Mouse (Mus musculus): ENCODE measurements around the gene Tcf7l1. TPM values are rescaled to one million over a fixed set of nuclear protein-coding genes. Genes with fewer than 3 reads are reported as not detected.

The Tcf7l1 gene
- polyA plus RNA-seq, 1 experiment: 7.9 TPM

DNA sequence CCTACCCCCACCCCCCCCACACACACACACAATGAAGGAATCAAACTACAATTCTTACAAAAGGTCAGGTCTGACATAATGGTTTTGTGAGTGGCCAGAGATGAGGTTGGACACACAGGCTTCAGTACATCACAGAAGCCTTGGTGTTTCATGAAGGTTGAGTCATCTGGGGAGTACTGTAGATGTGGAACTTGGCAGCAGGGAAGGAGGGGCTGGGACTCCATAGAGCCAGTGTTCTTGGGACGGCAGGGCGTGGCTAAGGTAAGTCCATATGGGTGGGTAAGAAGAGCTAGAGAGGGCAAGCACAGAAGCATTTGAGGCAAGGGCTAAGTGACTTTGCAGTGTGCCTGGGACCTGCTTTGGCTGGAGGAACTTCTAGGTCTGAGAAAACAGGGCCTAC lies 185.0 kb downstream of the Tcf7l1 start:
- no peak overlapping the region for H3K4me3 ChIP-seq (ENCODE audit: insufficient read depth, low read depth, low read length)
- H3K4me1 ChIP-seq (ENCODE audit: control insufficient read depth, insufficient read depth, insufficient read length, low read length): no peaks in the 10 kb centered on the region

DNA sequence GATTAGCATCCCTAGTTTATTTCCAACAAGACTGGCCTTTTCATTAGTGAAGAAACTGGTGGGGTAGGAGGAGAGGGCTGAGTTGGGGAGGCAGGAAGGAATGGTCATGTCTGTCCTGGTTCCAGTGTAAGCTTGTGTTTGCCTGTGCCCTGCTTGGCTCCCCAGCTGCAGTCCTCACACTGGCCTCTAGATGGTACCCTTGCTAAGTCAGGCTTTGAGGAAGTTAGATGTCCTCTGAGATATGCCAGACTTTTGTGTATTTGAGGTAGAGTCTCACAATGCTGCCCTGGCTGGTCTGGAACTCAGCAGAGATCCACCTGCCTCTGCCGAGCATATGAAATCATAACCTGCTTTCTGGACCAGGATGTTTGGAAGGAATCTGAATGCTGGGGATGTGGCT lies 187.3 kb downstream of the Tcf7l1 start:
- H3K27ac ChIP-seq (replicated peaks; ENCODE audit: low read depth, low read length): no peak overlapping the region
- no peaks in the 10 kb centered on the region for H3K4me1 ChIP-seq (ENCODE audit: control insufficient read depth, insufficient read depth, insufficient read length, low read length)
- no peak overlapping the region for H3K4me3 ChIP-seq (ENCODE audit: insufficient read depth, low read depth, low read length)

More for the DNA sequence above, 185.0 kb downstream of the Tcf7l1 start:
- H3K27ac ChIP-seq (replicated peaks; ENCODE audit: low read depth, low read length): no peak overlapping the region

- Histone ChIP-seq H3K4me3 (ENCODE audit: insufficient read depth, low read depth, low read length) (no peak overlapping the region), H3K4me1 (ENCODE audit: control insufficient read depth, insufficient read depth, insufficient read length, low read length) (no peaks in the 10 kb centered on the region), H3K27ac (replicated peaks; ENCODE audit: low read depth, low read length) (no peak overlapping the region)
These were observed 188.3 kb downstream of the Tcf7l1 start for GRCm38 (mm10) chr6:72600771-72601170.

GRCm38 (mm10) chr6:72600216-72600615 lies 188.8 kb downstream of the Tcf7l1 start:
- Histone ChIP-seq H3K27ac (replicated peaks; ENCODE audit: low read depth, low read length) (peak overlapping the region; percentile 60; the same call in 1 of the 2 replicates), H3K4me1 (ENCODE audit: control insufficient read depth, insufficient read depth, insufficient read length, low read length) (no peaks in the 10 kb centered on the region), H3K4me3 (ENCODE audit: insufficient read depth, low read depth, low read length) (no peak overlapping the region)

DNA sequence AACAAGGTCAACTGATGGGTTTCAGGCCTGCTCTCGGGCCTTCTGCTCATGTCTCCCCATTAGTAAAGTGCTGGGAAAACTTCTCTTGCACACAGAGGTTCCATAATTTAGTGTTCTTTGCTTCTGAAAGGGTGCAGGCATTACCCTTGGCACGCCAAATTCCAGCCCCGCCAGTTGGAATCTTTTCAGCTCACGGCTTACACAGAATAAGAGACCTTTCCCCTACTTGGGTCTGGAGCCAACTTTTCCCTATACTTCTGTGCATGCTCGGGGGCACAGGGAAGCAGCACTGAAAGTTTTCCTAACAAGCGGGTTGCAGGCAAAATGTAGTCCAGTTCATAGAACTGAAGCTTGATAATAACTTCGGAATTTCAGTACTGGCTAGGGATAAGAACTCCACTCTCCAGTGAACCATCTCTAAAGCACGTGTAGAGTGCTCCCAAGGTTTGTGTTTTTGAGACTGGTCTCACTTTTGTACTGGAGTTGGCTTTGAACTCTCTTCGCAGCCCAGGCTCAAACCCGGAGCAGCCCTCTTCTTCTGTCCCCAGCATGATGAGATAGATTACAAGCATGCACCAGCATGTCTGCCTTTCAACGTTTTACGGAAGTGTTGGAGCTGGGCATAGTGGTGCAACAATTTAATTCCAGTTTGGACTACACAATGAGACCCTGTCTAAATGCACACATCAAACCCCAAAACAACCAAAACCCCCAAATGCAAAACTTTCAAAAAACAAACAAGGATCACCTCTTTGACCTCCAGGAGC lies 190.1 kb downstream of the Tcf7l1 start:
- Histone ChIP-seq H3K4me1 (ENCODE audit: control insufficient read depth, insufficient read depth, insufficient read length, low read length) (no peaks in the 10 kb centered on the region), H3K4me3 (ENCODE audit: insufficient read depth, low read depth, low read length) (peak overlapping the region; percentile 67), H3K27ac (replicated peaks; ENCODE audit: low read depth, low read length) (peak overlapping the region; percentile 80)

DNA sequence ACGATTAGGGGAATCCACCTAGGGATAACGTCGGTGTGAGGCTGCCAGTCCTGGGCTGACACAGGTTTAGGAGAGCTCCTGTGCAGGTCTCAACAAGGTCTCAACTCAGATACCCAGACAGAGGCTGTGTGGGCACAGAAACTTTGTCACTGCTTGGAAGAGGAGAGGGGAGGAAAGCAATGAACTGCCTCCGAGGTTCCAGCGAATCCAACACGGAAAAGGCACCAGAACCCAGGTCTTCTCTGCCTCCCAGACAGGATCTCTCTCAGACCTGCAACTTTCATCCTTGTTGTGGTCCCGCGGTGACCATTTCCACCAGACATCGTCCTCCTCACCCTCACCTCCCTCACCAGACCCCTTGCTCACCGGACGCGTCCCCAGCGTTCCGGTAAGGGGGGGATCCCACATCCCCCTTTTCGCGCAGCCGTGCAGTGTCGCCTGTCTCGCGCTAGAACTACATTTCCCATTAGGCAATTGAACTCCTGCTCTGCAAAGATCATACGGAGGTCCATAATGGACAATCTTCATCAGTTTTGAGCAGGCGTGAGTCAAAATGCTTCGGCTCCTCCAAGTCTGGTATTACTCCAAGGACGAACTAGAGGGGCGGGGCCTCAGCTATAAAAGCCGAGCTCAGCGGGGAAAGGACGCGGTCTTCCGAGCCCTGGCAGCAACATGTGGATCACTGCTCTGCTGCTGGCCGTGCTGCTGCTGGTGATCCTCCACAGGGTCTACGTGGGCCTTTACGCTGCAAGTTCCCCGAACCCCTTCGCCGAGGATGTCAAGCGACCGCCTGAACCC lies 190.9 kb downstream of the Tcf7l1 start, which contains the start of the genes Elmod3 and Retsat:
TSS of gene Elmod3 (minus strand) at position 458 of the 798 bp plus-strand sequence.
TSS of gene Retsat (plus strand) at position 520 of the 798 bp plus-strand sequence.
- Histone ChIP-seq H3K4me3 (ENCODE audit: insufficient read depth, low read depth, low read length) (peak within 1 kb of the TSS; percentile 87), H3K4me1 (ENCODE audit: control insufficient read depth, insufficient read depth, insufficient read length, low read length) (no peaks in the 10 kb centered on the region), H3K27ac (replicated peaks; ENCODE audit: low read depth, low read length) (peak within 1 kb of the TSS; percentile 80)

GRCm38 (mm10) chr6:72597083-72597874 lies 191.8 kb downstream of the Tcf7l1 start:
- peak overlapping the region; percentile 87 for H3K4me3 ChIP-seq (ENCODE audit: insufficient read depth, low read depth, low read length)
- H3K4me1 ChIP-seq (ENCODE audit: control insufficient read depth, insufficient read depth, insufficient read length, low read length): peaks cover 2% of the 10 kb centered on the region; the same call in 1 of the 2 replicates
- peak overlapping the region; percentile 76 for H3K27ac ChIP-seq (replicated peaks; ENCODE audit: low read depth, low read length)

DNA sequence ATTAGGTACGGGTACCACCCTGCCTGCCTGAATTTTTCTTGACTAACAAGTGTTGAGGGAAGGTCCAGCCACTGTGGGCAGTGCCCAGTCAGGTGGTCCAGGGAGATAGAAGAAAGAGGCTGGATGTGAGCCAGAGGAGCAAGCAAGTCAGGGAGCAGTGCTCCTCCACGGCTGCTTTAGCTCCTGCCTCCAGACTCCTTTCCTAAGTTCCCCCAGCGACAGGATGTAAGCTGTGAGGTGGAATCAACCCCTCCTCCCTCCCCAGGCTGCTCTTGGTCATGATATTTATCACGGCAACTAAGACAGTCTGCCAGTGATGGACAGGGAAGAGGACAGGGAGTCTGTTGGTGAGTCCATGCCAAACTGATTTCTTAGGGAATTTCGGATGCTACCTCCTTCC lies 195.1 kb downstream of the Tcf7l1 start:
- peak overlapping the region; percentile 67 for H3K27ac ChIP-seq (replicated peaks; ENCODE audit: low read depth, low read length)
- peaks cover 2% of the 10 kb centered on the region; the same call in 1 of the 2 replicates for H3K4me1 ChIP-seq (ENCODE audit: control insufficient read depth, insufficient read depth, insufficient read length, low read length)
- H3K4me3 ChIP-seq (ENCODE audit: insufficient read depth, low read depth, low read length): no peak overlapping the region

DNA sequence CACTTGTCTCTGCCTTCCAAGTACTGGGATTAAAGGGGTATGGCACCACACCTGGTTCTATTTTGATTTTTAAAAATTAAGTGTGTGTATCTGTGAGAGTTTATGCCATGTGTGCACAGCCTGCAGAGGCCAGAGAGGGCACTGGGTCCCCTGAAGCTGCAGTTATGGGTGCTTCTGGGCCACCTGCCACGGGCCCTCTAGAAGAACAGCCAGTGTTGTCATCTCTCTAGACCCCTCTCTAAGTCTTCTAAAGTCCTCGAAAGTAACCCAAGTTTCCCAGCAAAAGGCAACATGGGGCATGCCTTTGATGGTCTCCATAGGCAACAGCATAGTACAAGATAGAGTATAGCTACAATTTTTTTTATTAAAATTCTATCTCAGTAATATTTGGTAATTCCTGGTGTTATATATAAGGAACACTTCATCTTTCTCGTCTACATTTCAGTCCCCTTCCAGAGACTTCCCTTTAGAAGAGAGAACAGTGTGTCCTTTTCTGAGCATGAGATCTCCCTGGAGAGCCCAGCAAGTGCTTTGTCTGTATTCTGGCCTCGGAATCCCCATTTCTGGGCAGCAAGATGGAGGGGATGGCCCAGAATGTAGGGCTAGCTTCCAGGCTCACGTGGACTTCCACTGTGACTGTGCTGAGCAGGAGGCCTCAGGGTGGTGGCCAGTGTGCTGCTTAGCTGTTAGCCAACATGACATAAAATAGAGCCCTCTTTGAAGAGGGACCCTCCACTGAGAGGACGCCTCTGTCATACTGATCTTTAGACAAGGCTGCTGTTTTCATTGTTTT lies 195.8 kb downstream of the Tcf7l1 start:
- Histone ChIP-seq H3K27ac (replicated peaks; ENCODE audit: low read depth, low read length) (peak overlapping the region; percentile 67), H3K4me3 (ENCODE audit: insufficient read depth, low read depth, low read length) (no peak overlapping the region), H3K4me1 (ENCODE audit: control insufficient read depth, insufficient read depth, insufficient read length, low read length) (peaks cover 2% of the 10 kb centered on the region; the same call in 1 of the 2 replicates)

- H3K4me3 ChIP-seq (ENCODE audit: insufficient read depth, low read depth, low read length): no peak overlapping the region
These were observed 198.9 kb downstream of the Tcf7l1 start for GRCm38 (mm10) chr6:72590111-72590510.

GRCm38 (mm10) chr6:72588307-72588706 lies 200.7 kb downstream of the Tcf7l1 start:
- Histone ChIP-seq H3K4me1 (ENCODE audit: control insufficient read depth, insufficient read depth, insufficient read length, low read length) (peaks cover 10% of the 10 kb centered on the region; the same call in 1 of the 2 replicates), H3K27ac (replicated peaks; ENCODE audit: low read depth, low read length) (no peak overlapping the region), H3K4me3 (ENCODE audit: insufficient read depth, low read depth, low read length) (no peak overlapping the region)

More at GRCm38 (mm10) chr6:72590111-72590510, 198.9 kb downstream of the Tcf7l1 start:
- H3K4me1 ChIP-seq (ENCODE audit: control insufficient read depth, insufficient read depth, insufficient read length, low read length): peaks cover 2% of the 10 kb centered on the region; the same call in 1 of the 2 replicates
- H3K27ac ChIP-seq (replicated peaks; ENCODE audit: low read depth, low read length): no peak overlapping the region

GRCm38 (mm10) chr6:72586701-72587100 lies 202.4 kb downstream of the Tcf7l1 start:
- peaks cover 16% of the 10 kb centered on the region for H3K4me1 ChIP-seq (ENCODE audit: control insufficient read depth, insufficient read depth, insufficient read length, low read length)
- H3K4me3 ChIP-seq (ENCODE audit: insufficient read depth, low read depth, low read length): no peak overlapping the region
- peak overlapping the region; percentile 9 for H3K27ac ChIP-seq (replicated peaks; ENCODE audit: low read depth, low read length)

GRCm38 (mm10) chr6:72584154-72584553 lies 204.9 kb downstream of the Tcf7l1 start:
- Histone ChIP-seq H3K4me3 (ENCODE audit: insufficient read depth, low read depth, low read length) (no peak overlapping the region), H3K4me1 (ENCODE audit: control insufficient read depth, insufficient read depth, insufficient read length, low read length) (peaks cover 19% of the 10 kb centered on the region), H3K27ac (replicated peaks; ENCODE audit: low read depth, low read length) (peak overlapping the region; percentile 96)

DNA sequence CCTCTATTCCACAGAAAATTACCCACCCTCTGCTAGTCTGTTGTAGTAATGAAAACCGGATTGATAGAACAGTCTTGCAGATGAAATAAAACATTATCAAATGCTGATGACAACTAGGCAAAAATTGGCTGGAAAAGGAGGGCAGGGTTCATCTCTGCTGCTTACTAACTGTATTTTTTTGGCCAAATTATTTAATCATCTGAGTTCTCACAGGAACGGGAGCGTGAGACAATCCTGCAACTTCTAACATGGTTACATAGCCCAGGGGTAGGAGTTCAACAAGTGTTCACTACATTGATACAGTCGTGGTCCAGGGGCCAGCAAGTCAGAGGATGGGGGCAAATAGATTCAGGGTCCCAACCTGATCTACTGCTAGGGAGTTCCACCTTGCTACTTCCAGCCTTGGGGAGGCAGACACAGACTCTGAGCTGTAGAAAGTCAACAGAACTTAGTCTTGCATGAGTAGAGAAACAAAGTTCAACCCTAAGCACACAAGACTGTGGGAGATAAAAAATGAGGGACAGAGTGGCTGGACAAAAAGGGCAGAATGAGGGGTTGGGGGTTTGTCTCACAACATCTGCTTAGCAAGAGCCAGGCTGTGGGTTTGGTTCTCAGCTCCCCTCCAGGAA lies 205.7 kb downstream of the Tcf7l1 start:
- Histone ChIP-seq H3K27ac (replicated peaks; ENCODE audit: low read depth, low read length) (peak overlapping the region; percentile 96), H3K4me1 (ENCODE audit: control insufficient read depth, insufficient read depth, insufficient read length, low read length) (peaks cover 19% of the 10 kb centered on the region), H3K4me3 (ENCODE audit: insufficient read depth, low read depth, low read length) (no peak overlapping the region)

Measured in brown adipose tissue, adult 24 weeks (tissue).